Mouse (Mus musculus): ENCODE measurements around the gene Smad6.

- TF ChIP-seq CTCF (IDR thresholded peaks at IDR 0.05; ENCODE audit: borderline replicate concordance, control insufficient read depth, extremely low read depth, insufficient read depth, low read length, poor library complexity) (no peak), POLR2A (IDR thresholded peaks at IDR 0.05; ENCODE audit: control insufficient read depth, extremely low read depth, insufficient read depth, low read length, poor library complexity) (no peak)
Measured at GRCm38 (mm10) chr9:63912051-63912450, 109.8 kb downstream of the Smad6 start.
